ENCODE assay signal across 15 mouse cellular contexts in the genomic region with DNA sequence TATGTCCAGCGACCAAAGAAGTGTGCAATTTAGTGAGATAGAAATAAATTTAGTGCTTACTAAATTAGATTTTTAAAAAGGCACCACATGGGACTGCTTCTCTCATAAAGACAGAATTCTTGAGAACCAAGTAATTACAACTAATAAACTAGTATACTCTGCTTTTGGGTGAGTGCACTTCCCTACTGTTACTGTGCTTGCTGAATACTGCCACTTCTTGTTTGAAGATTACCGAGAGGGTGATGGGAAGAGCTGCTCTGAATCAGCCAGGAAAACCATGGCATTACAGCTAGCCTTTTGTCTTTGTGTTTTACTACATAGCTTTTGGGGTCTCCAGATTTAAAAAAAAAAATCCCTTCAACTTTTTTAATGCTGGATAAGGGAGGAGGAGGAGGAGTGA. TPM values are rescaled to one million over a fixed set of nuclear protein-coding genes. Genes with fewer than 3 reads are reported as not detected.
DNase-seq lines count a peak whose midpoint lies in the region; ATAC-seq and TF ChIP-seq lines count a peak whose summit lies in the region.
"Had no signal": no experiment of that assay in that cellular context is flagged by ENCODE, and none has a peak within 500 bp of the region (broad histone marks: within the 10 kb centered on the region; RNA-seq: fewer than 3 reads in every experiment).

No protein-coding gene starts in this region.

- no peak overlapping the region for H3K4me2 ChIP-seq in heart, embryonic 11.5 days
- H3K4me2 ChIP-seq in intestine, embryonic 14.5 days (ENCODE audit: low read length), result no peak overlapping the region
- no peak overlapping the region; the same call in 1 of the 2 replicates for H3K4me2 ChIP-seq in intestine, embryonic 15.5 days (replicated peaks)
- H3K4me2 ChIP-seq in neural tube, embryonic 15.5 days, result no peak overlapping the region
- H3K4me2 ChIP-seq: embryonic facial prominence, embryonic 12.5 days had no signal

- TF ChIP-seq EP300 in heart, adult 2 months (IDR thresholded peaks at IDR 0.05; ENCODE audit: insufficient read depth, low read depth, low read length), result no peak

- H3K27ac ChIP-seq in heart, adult 2 months, result peak overlapping the region; percentile 81
- no peak overlapping the region for H3K27ac ChIP-seq in heart, embryonic 11.5 days (ENCODE audit: low read depth, low read length)
- no peak overlapping the region for H3K27ac ChIP-seq in intestine, embryonic 14.5 days (ENCODE audit: low read depth)
- H3K27ac ChIP-seq in intestine, embryonic 15.5 days, result no peak overlapping the region
- H3K27ac ChIP-seq in brown adipose tissue, adult 24 weeks (replicated peaks; ENCODE audit: low read depth, low read length), result 0 out of 2 replicates have a peak overlapping the region, but pooled peaks have one; percentile 32
- no peak overlapping the region for H3K27ac ChIP-seq in neural tube, embryonic 15.5 days (replicated peaks)
- H3K27ac ChIP-seq: embryonic facial prominence, embryonic 12.5 days; limb, embryonic 15.5 days had no signal

- no peaks in the 10 kb centered on the region for H3K9me3 ChIP-seq in heart, embryonic 11.5 days (replicated peaks; ENCODE audit: control insufficient read depth, low read length)
- no peaks in the 10 kb centered on the region for H3K9me3 ChIP-seq in intestine, embryonic 14.5 days (ENCODE audit: control insufficient read depth, low read length)
- H3K9me3 ChIP-seq in intestine, embryonic 15.5 days, result no peaks in the 10 kb centered on the region
- H3K9me3 ChIP-seq in neural tube, embryonic 15.5 days (replicated peaks), result no peaks in the 10 kb centered on the region
- H3K9me3 ChIP-seq: embryonic facial prominence, embryonic 12.5 days; limb, embryonic 15.5 days; megakaryocyte, embryonic 14.5 days had no signal

- no peak for ATAC-seq in heart, embryonic 11.5 days (replicated peaks; ENCODE audit: insufficient number of reproducible peaks, low FRiP score, low TSS enrichment)
- ATAC-seq in intestine, embryonic 14.5 days (replicated peaks; ENCODE audit: low FRiP score, low TSS enrichment, low read depth), result no peak
- ATAC-seq in intestine, embryonic 15.5 days, result no peak
- ATAC-seq in neural tube, embryonic 15.5 days (ENCODE audit: low FRiP score), result peak; percentile 43; the same call in 1 of the 2 replicates
- ATAC-seq in megakaryocyte-erythroid progenitor cell, adult 5-6 weeks (replicated peaks; ENCODE audit: low FRiP score, low TSS enrichment, poor library complexity, severe bottlenecking), result no peak
- ATAC-seq: activated CD4-positive, CD25-positive, alpha-beta regulatory T cell, adult 4 months; Patski had no signal

- H3K9ac ChIP-seq in heart, adult 2 months (ENCODE audit: low read depth, low read length), result no peak overlapping the region
- no peak overlapping the region for H3K9ac ChIP-seq in heart, embryonic 11.5 days (ENCODE audit: low read depth, low read length)
- no peak overlapping the region for H3K9ac ChIP-seq in intestine, embryonic 14.5 days (ENCODE audit: low read length)
- H3K9ac ChIP-seq in intestine, embryonic 15.5 days, result no peak overlapping the region
- H3K9ac ChIP-seq in neural tube, embryonic 15.5 days (replicated peaks), result no peak overlapping the region
- H3K9ac ChIP-seq: embryonic facial prominence, embryonic 12.5 days; limb, embryonic 15.5 days had no signal

- peak overlapping the region; percentile 24; the same call in 1 of the 2 replicates for H3K4me3 ChIP-seq in heart, adult 2 months
- no peak overlapping the region for H3K4me3 ChIP-seq in heart, embryonic 11.5 days (ENCODE audit: low read depth, low read length)
- no peak overlapping the region for H3K4me3 ChIP-seq in intestine, embryonic 14.5 days (ENCODE audit: low read depth, low read length)
- no peak overlapping the region for H3K4me3 ChIP-seq in intestine, embryonic 15.5 days (replicated peaks)
- no peak overlapping the region for H3K4me3 ChIP-seq in brown adipose tissue, adult 24 weeks (ENCODE audit: insufficient read depth, low read depth, low read length)
- no peak overlapping the region for H3K4me3 ChIP-seq in neural tube, embryonic 15.5 days (replicated peaks)
- H3K4me3 ChIP-seq: embryonic facial prominence, embryonic 12.5 days; limb, embryonic 15.5 days had no signal

- H3K4me1 ChIP-seq in heart, adult 2 months (ENCODE audit: control insufficient read depth, insufficient read depth, low read length), result peaks cover 17% of the 10 kb centered on the region
- H3K4me1 ChIP-seq in heart, embryonic 11.5 days (ENCODE audit: control insufficient read depth, insufficient read depth, low read length), result peaks cover 16% of the 10 kb centered on the region
- peaks cover 11% of the 10 kb centered on the region for H3K4me1 ChIP-seq in intestine, embryonic 14.5 days (replicated peaks; ENCODE audit: control insufficient read depth, insufficient read depth, low read length)
- peaks cover 13% of the 10 kb centered on the region for H3K4me1 ChIP-seq in intestine, embryonic 15.5 days (replicated peaks)
- H3K4me1 ChIP-seq in brown adipose tissue, adult 24 weeks (ENCODE audit: control insufficient read depth, insufficient read depth, insufficient read length, low read length), result peaks cover 15% of the 10 kb centered on the region
- H3K4me1 ChIP-seq in neural tube, embryonic 15.5 days, result peaks cover 17% of the 10 kb centered on the region

- no peak for DNase-seq in heart, adult 2 months
- DNase-seq in intestine, embryonic 14.5 days (ENCODE audit: low spot score), result peak; percentile 34
- DNase-seq: cerebellum, adult 9-10 months; kidney, adult 11 months; kidney, postnatal 25 days had no signal

- TF ChIP-seq CTCF in heart, adult 2 months (IDR thresholded peaks at IDR 0.05), result no peak

- H3K79me2 ChIP-seq in heart, adult 2 months (replicated peaks; ENCODE audit: control insufficient read depth, insufficient read depth, low read length), result no peaks in the 10 kb centered on the region; the same call in 1 of the 2 replicates

- H3K36me3 ChIP-seq in heart, adult 2 months (ENCODE audit: control insufficient read depth, insufficient read depth, low read length), result peaks cover 5% of the 10 kb centered on the region; the same call in 1 of the 2 replicates
- H3K36me3 ChIP-seq in heart, embryonic 11.5 days (ENCODE audit: control insufficient read depth, insufficient read depth, low read length), result no peaks in the 10 kb centered on the region
- no peaks in the 10 kb centered on the region for H3K36me3 ChIP-seq in intestine, embryonic 14.5 days (ENCODE audit: control insufficient read depth, insufficient read depth, low read length)
- H3K36me3 ChIP-seq in intestine, embryonic 15.5 days, result no peaks in the 10 kb centered on the region
- no peaks in the 10 kb centered on the region for H3K36me3 ChIP-seq in neural tube, embryonic 15.5 days
- H3K36me3 ChIP-seq: embryonic facial prominence, embryonic 12.5 days; limb, embryonic 15.5 days had no signal

- H3K27me3 ChIP-seq in heart, adult 2 months (ENCODE audit: control insufficient read depth, insufficient read depth, low read length), result no peaks in the 10 kb centered on the region
- H3K27me3 ChIP-seq in heart, embryonic 11.5 days (ENCODE audit: control insufficient read depth, insufficient read depth, low read length), result no peaks in the 10 kb centered on the region
- H3K27me3 ChIP-seq in intestine, embryonic 14.5 days (replicated peaks; ENCODE audit: control insufficient read depth, insufficient read depth, low read length), result no peaks in the 10 kb centered on the region
- no peaks in the 10 kb centered on the region for H3K27me3 ChIP-seq in intestine, embryonic 15.5 days (replicated peaks)
- no peaks in the 10 kb centered on the region for H3K27me3 ChIP-seq in neural tube, embryonic 15.5 days (replicated peaks)
- H3K27me3 ChIP-seq: embryonic facial prominence, embryonic 12.5 days; limb, embryonic 15.5 days; megakaryocyte, embryonic 14.5 days; Patski had no signal

- no peak for TF ChIP-seq POLR2A in heart, adult 2 months (IDR thresholded peaks at IDR 0.05; ENCODE audit: insufficient read depth, low read depth, low read length)

- WGBS in heart, adult 2 months, result 22% methylated on average over 2 of the region's 2 CpGs
- WGBS in heart, embryonic 11.5 days (ENCODE audit: insufficient replicate concordance), result 67% methylated on average over 2 of the region's 2 CpGs
- WGBS in intestine, embryonic 14.5 days, result 54% methylated on average over 2 of the region's 2 CpGs
- 55% methylated on average over 2 of the region's 2 CpGs for WGBS in intestine, embryonic 15.5 days
- 38% methylated on average over 2 of the region's 2 CpGs for WGBS in neural tube, embryonic 15.5 days

- intact Hi-C loops in heart, adult 2 months (cut with DNase I), result loop anchor here (2.0 kb wide), 1 partner anchor 20 kb away; a partner anchor contains a TSS

RNA-seq across cellular contexts. Expression of a gene that starts 19.8 kb away (rescaled TPM):
- 10 to 100 TPM; 22.3 to 23.7 TPM for total RNA-seq in heart, adult 2 months (2021)
- 6.4 and 17.1 TPM in 2 replicates for polyA plus RNA-seq in heart, adult 2 months (2012; rRNA removed)
- 10.1 and 14.3 TPM in 2 replicates for polyA plus RNA-seq in heart, embryonic 11.5 days (2014; fragmentation: Nextera tagmentation; extraction: Ambion mirVana)
- 10.2 and 11.6 TPM in 2 replicates for polyA plus RNA-seq in intestine, embryonic 14.5 days (2014; fragmentation: Nextera tagmentation; extraction: Ambion mirVana)
- polyA plus RNA-seq in intestine, embryonic 15.5 days (2015; fragmentation: Nextera tagmentation; extraction: Ambion mirVana), result 9.0 and 9.4 TPM in 2 replicates
- 2.8 and 4.2 TPM in 2 replicates for polyA plus RNA-seq in brown adipose tissue, adult 24 weeks (2012; ENCODE audit: insufficient read depth, insufficient read length, missing spikeins)
- 9.1 and 9.7 TPM in 2 replicates for polyA plus RNA-seq in neural tube, embryonic 15.5 days (2015; fragmentation: Nextera tagmentation; extraction: Ambion mirVana)
- total RNA-seq in megakaryocyte-erythroid progenitor cell, adult 5-6 weeks (2014; fragmentation: Nextera tagmentation), result 21.0 and 26.8 TPM in 2 replicates
- 13.8 and 19.3 TPM in 2 replicates for total RNA-seq in megakaryocyte-erythroid progenitor cell, adult 5-6 weeks (2017)

Comparison
In these comparisons a context has a peak if more than half of its experiments do, and no peak if none do; other contexts are left out.
1. H3K27ac ChIP-seq: peak in heart, adult 2 months (single experiment) and brown adipose tissue, adult 24 weeks (single experiment); none in heart, embryonic 11.5 days (single experiment), intestine, embryonic 14.5 days (single experiment), intestine, embryonic 15.5 days (single experiment) and neural tube, embryonic 15.5 days (single experiment).